Mouse (Mus musculus) Patski (cell line): ENCODE results near the gene Acoxl. TPM values are rescaled to one million over a fixed set of nuclear protein-coding genes. Genes with fewer than 3 reads are reported as not detected.

Experiments
- ATAC-seq: fragments of 100-300 bp; one replicate; pipeline ENCODE4 v1.8.0; 2021
- CTCF ChIA-PET: fragments of 350-600 bp; sonication (Branson Sonifier 250); formaldehyde crosslinking; loops from one replicate; lab custom pipeline; 2022; ENCODE audit warnings: inconsistent platforms; lab: Charles Lee
- POLR2A ChIA-PET: fragments of 350-600 bp; sonication (Branson Sonifier 250); formaldehyde crosslinking; loops from one replicate; lab custom pipeline; 2022; ENCODE audit warnings: antibody characterized with exemption, inconsistent platforms; lab: Charles Lee
- DNase-seq: peaks from one replicate; pipeline ENCODE4 v3.0.0-alpha.2; 2011; ENCODE audit warnings: low read depth, low spot score
- H3K27me3 ChIP-seq: fragments of 371-371 bp; one replicate; pipeline ENCODE4 v1.5.1; 2021
- CTCF ChIP-seq: fragments of 100-300 bp; IDR thresholded peaks from one replicate; pipeline ENCODE4 v1.5.1; 2021
- in situ Hi-C: fragments of 300-500 bp; cut with MboI; formaldehyde crosslinking; loops from 3 replicates; pipeline ENCODE4 v1.11.1; 2018; ENCODE audit warnings: low pct_unique_long_range_greater_than_20kb, mixed read lengths
- polyA plus RNA-seq: library from polyadenylated mRNA; unstranded; gene quantifications from one replicate; pipeline ENCODE4 v1.2.3, GENCODE M21; 2021

The Acoxl gene
- polyA plus RNA-seq, 1 experiment from 2014 or later: 0.03 TPM

DNA sequence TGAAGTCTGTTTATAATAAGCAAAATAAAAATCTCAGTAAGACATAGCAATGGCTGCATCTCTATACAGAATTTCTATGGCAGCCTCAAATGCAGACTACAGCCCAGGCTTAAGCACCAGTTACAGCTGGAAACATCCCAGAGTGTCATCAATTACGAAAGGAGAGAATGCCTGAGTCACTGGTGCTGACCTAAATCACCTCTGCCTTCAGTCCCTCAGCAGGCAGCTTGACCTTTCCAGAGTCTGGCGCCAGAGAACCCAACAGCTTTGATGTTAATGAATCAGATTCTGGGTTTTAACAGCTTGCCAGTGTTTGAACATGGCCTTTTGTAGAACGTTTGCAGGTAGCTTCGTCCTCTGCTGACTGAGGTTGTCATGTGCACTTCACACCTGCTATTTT is 193.4 kb downstream of the Acoxl start:
- DNase-seq: no peak
- in situ Hi-C loops: no loop called here
- no peak for TF ChIP-seq CTCF
- H3K27me3 ChIP-seq: peaks cover 17% of the 10 kb centered on the region
- ChIA-PET CTCF (interaction anchor here (0.9 kb wide), 1 partner anchor 16 kb away, joined by 3 read pairs; no protein-coding TSS in a partner anchor), POLR2A (no interaction called here)
- ATAC-seq: no peak

DNA sequence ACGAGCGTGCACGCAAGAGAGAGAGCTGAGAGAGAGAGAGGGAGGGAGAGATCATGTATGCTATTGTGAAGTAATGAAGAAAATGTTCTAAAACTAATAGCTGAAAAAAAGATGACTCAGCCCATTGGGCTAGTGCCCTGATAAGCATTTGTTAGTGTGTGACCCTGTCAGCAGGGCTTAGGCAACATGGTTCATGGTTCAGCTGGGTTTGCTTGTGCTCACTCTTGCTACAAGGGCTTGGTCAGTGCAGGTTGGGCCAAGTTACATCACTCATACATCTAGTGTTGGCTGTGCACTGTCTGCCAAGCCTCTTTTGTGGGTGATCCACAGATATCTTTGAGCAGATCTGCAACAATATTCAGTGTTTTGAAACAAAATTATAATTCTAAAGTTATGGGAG is 194.8 kb downstream of the Acoxl start:
- DNase-seq (no peak), ATAC-seq (no peak)
- TF ChIP-seq CTCF: no peak
- ChIA-PET CTCF (no interaction called here), POLR2A (no interaction called here)
- in situ Hi-C loops: no loop called here
- peaks cover 18% of the 10 kb centered on the region for H3K27me3 ChIP-seq

DNA sequence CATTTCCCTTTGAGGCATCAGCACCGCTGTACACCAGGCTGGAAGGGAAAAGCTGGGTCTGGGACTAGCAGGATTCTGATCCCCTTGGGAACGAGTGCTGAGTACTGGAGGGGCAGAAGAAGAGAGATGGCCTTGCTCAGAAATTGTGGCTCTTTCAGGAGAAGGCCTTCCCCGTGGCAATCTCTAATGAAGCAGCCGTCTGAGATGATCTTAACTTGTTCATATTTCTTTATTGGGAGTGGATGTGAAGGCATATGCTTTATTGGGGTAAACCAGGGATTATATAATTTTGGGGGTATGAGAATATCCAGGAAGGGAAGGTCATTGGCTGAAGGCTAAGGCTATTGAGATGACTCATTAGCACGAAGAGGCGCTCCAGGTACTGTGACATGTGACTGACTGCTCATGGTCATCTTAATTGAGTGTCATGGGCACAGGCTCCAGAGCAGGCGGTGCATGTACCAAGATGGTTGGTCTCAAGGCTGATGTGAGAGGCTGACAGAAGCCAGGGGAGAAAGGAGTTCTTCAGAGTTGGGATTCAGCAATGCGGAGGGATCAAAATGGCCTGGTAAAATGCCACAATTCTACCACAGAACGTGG is 195.5 kb downstream of the Acoxl start:
- ChIA-PET POLR2A (no interaction called here), CTCF (no interaction called here)
- DNase-seq: no peak
- ATAC-seq: no peak
- TF ChIP-seq CTCF: no peak
- peaks cover 14% of the 10 kb centered on the region for H3K27me3 ChIP-seq
- in situ Hi-C loops: no loop called here

DNA sequence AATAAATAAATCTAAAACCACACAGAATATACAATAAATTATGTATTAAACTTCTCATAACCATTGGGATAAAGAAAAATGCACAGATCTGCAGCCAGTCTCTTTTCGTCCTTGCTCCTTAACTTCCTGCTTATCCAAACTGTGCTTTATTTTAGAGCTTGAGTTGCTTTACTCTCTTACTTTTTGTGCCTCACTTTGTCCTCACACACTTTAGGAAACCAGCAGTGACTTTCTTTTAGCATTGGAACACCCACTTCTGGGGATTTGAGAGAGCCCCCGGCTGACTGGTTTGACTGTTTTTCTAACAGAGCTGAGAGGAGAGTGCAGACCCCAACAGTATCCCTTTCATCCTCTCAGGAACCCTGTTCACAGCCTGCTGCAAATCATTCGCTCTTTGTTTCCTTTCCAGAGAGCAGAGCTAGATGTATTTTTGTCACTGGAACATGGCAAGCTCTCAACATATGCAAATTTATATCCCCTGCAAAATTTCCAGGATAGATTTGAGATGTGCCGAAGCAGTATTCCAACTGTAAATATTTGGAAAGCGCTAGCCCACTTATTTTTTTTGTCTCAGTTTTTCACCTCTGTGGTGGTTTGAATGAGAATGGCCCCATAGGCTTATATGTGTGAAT is 199.7 kb downstream of the Acoxl start:
- CTCF ChIA-PET: interaction anchor here (0.9 kb wide), 1 partner anchor 150 kb away, joined by 4 read pairs; no protein-coding TSS in a partner anchor
- in situ Hi-C loops: no loop called here
- no peak for TF ChIP-seq CTCF

DNA sequence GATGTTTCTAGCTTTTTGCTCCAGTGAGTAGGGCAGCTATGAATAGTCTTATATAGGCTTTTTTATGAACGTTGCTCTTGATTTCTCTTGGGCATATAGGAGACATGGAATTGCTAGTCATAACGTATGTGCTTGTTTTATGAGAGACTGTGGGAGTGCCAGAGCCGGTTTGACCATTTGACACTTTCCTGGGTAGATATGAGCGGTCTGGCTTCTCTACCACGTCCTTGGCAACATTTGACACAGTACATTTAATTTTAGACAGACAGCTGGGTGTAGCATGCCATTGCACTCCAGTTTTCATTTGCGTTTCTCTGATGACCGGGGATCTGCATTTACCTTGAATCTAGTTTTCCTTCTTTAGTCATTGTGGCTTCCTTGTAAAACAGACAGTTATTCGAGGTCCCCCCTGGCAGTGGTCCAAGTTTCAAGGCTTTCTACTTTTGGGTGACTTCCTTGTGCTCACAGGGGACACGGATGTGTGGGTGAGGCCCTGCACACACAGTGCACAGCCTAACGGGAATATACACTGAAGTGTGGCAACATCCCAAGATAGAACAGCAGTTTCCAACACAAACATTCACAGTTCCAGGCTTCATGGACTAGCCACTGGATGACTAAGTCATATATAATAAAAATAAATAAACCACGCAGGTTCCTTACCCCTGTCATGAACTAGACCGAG is 202.5 kb downstream of the Acoxl start:
- no peak for TF ChIP-seq CTCF
- DNase-seq: no peak

More for the DNA sequence above, 199.7 kb downstream of the Acoxl start:
- POLR2A ChIA-PET: no interaction called here
- DNase-seq (no peak), ATAC-seq (no peak)
- peaks cover 7% of the 10 kb centered on the region for H3K27me3 ChIP-seq

DNA sequence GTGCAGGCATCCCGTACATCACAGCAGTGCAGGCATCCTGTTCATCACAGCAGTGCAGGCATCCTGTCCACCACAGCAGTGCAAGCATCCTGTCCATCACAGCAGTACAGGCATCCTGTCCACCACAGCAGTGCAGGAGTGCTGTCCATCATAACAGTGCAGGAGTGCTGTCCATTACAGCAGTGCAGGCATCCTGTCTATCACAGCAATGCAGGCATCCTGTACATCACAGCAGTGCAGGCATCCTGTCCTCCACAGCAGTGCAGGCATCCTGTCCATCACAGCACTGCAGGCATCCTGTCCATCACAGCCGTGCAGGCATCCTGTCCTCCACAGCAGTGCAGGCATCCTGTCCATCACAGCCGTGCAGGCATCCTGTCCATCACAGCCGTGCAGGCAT is 207.8 kb downstream of the Acoxl start:
- no peak for DNase-seq
- peaks cover 7% of the 10 kb centered on the region for H3K27me3 ChIP-seq
- in situ Hi-C loops: no loop called here
- TF ChIP-seq CTCF: no peak
- CTCF ChIA-PET: no interaction called here
- POLR2A ChIA-PET: no interaction called here
- ATAC-seq: no peak

More for the DNA sequence above, 202.5 kb downstream of the Acoxl start:
- in situ Hi-C loops: no loop called here
- CTCF ChIA-PET: no interaction called here
- peaks cover 7% of the 10 kb centered on the region for H3K27me3 ChIP-seq
- ATAC-seq: no peak
- POLR2A ChIA-PET: no interaction called here

DNA sequence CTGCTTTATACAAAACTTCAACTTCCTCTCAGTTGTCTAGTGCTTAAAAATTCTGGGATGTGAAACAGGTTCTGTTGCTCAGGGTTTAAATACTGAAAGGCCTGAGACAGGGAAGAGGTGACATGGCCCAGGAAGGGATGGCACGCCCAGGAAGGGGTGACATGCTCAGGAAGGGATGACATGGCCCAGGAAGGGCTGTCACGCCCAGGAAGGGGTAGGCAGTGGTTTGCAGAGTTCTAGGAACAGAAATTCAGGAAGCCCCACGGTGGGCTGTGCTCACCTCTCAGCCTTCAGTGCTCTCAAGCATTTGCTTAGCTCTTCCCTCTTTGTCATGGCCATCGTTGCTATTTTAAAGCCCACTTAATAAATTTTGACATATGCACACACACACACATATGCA is 216.2 kb downstream of the Acoxl start:
- ATAC-seq (no peak), DNase-seq (no peak)
- ChIA-PET CTCF (interaction anchor here (1.3 kb wide), 1 partner anchor 15 kb away, joined by 3 read pairs; no protein-coding TSS in a partner anchor), POLR2A (no interaction called here)
- in situ Hi-C loops: no loop called here
- peaks cover 8% of the 10 kb centered on the region for H3K27me3 ChIP-seq
- TF ChIP-seq CTCF: no peak

DNA sequence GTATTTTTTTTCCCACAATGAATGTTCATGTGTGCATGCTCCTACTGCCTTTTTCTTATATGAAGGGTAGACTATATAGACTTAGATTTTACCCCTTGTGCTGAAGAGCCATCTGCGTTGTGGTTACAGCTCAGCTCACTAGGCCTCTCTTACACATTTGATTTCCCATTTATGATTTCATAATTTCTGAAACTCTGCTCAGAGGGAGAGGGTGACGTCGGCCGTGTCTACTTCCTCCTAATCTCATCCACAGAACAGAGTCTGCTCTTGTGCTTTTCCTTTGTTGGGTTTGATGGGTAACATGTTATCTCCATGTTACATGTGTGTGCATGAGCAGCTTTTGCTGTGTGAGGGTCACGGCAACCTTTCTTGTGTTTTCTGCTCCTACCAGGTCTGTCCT is 219.2 kb downstream of the Acoxl start:
- in situ Hi-C loops: no loop called here
- CTCF ChIA-PET: no interaction called here
- POLR2A ChIA-PET: no interaction called here
- no peak for ATAC-seq
- TF ChIP-seq CTCF: no peak
- peaks cover 8% of the 10 kb centered on the region for H3K27me3 ChIP-seq
- DNase-seq: no peak

DNA sequence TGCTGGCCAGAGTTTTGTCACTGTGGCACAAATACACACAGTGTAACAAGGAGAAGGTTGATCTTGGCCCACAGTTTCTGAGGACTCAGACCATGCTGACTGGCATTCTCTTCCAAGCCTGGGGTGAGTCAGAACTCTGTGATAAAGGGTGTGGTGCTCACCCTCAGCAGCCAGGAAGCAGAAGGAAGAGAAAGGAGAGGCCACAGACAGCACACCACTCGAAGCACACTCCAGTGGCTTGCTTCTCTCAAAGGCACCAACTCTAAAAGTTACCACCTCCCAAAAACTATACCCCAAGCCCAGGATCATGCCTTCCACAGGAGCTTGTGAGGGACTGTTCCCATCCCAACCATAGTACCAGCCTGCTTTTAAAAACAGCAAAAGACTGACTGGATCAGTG is 220.0 kb downstream of the Acoxl start:
- TF ChIP-seq CTCF: no peak
- ATAC-seq: no peak
- POLR2A ChIA-PET: no interaction called here
- CTCF ChIA-PET: no interaction called here
- DNase-seq: no peak
- H3K27me3 ChIP-seq: peaks cover 8% of the 10 kb centered on the region
- in situ Hi-C loops: no loop called here

DNA sequence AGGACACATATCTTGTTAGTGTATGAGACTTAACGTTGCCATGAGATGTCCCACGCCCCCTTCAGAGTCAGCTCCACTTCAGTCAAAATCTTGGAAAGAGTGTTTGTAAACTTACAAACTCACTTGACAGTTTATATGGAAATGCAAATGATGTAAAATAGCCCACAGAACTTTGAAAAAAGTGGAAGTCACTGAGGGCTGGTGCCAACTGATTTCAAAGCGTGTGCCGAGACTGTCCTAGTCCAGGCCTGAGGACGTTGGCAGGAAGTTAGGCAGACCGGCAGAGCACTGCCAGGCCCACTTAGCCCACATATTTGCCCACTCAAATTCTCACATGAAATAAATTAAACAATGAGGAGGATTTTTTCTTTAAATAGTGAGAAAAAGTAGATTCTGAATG is 221.5 kb downstream of the Acoxl start:
- ChIA-PET CTCF (no interaction called here), POLR2A (no interaction called here)
- ATAC-seq: no peak
- peaks cover 18% of the 10 kb centered on the region for H3K27me3 ChIP-seq
- in situ Hi-C loops: no loop called here
- no peak for DNase-seq
- TF ChIP-seq CTCF: no peak

DNA sequence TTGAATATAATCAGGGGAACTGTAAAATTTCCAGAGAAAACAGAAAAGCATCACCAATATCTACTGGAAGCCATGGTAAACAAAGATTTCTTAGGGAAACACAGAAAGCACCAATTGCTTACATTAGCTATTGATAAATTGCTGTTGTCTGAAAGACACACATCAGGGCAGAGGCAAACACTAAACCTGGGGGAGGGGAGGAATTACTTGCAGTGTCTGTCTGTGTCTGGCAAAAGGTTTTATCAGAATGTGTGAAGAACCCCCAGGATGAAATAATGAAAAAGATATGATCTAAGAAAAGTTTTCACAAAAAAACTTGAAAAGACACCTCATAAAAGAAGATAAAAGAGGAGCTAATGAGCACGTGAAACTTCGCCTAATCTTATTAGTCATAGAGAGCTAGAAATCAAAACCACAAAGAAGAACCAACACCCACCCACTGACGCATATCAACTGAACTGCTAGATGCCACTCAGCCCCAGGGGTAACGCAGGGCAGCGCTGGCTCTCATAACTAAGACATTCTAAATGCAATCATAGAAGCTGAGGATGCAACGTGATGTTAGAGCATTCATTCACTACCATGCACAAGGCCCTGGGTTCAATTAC is 222.1 kb downstream of the Acoxl start:
- H3K27me3 ChIP-seq: peaks cover 23% of the 10 kb centered on the region
- CTCF ChIA-PET: no interaction called here
- ATAC-seq: no peak
- in situ Hi-C loops: no loop called here
- POLR2A ChIA-PET: no interaction called here
- TF ChIP-seq CTCF: no peak
- DNase-seq: no peak
